Mouse (Mus musculus) MEL (cell line): ENCODE data around the gene Ott.
"Not testable (repeated sequence)": the region's sequence is repeated elsewhere in the genome, so short reads cannot be mapped to it uniquely, and the experiment has no call there.

Experiments used
- GATA1 ChIP-seq: IDR thresholded peaks from 2 replicates; pipeline ENCODE4 v1.6.1; 2011; ENCODE audit warnings: low read depth, low read length, improper control_type of control experiment
- NELFE ChIP-seq: IDR thresholded peaks from 2 replicates; pipeline ENCODE4 v1.6.1; 2011; ENCODE audit warnings: low read depth, low read length, improper control_type of control experiment
- POLR2A ChIP-seq, 2 experiments: IDR thresholded peaks; 2 replicates each; pipeline ENCODE4 v1.6.1; 2011 to 2012; ENCODE audit warnings: low read length in 2 of 2, mild to moderate bottlenecking in 2 of 2, control low read depth in 1 of 2, improper control_type of control experiment in 1 of 2, low read depth in 1 of 2, moderate library complexity in 1 of 2; ENCODE audit not compliant: control insufficient read depth in 1 of 2, insufficient read depth in 1 of 2, poor library complexity in 1 of 2

DNA sequence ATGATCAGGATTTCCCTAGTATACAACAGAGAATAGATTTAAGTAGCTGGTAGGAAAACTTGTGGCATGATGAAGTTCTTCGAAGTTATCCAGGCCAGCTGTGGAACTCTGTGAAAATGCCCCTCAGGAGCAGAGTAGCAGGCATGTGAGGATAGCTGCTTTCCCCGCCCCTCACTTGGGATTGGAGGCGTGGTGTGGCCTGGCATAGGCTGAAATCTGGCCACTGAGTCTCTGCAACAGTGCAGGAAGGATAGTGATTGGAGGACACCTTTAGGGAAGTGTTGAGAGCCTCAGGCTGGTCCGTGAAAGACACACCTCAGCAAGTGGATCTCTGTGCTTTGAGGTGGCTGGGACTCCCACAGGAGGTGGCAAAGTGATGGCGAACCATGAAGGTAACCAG, at the start of gene Ott:
- TF ChIP-seq POLR2A (IDR thresholded peaks at IDR 0.05; ENCODE audit: control insufficient read depth in 1 of 2, insufficient read depth in 1 of 2, low read depth in 1 of 2, low read length in 2 of 2, poor library complexity in 1 of 2); GATA1; NELFE: not testable (repeated sequence)
